Mouse (Mus musculus) monocyte, adult 2 months (primary cell): ENCODE results near the gene Usp34.
A peak's percentile ranks its signal among the peaks of the same experiment; 100 is the strongest.
"Not testable (repeated sequence)": the region's sequence is repeated elsewhere in the genome, so short reads cannot be mapped to it uniquely, and the experiment has no call there.

Experiments
- DNase-seq, 2 experiments: peaks; one replicate each; pipeline ENCODE4 v3.0.0; 2022; ENCODE audit warnings: low spot score in 2 of 2, low read depth in 1 of 2

Usp34 gene

GRCm38 (mm10) chr11:23497335-23497717 is 190.6 kb downstream of the Usp34 start:
- DNase-seq: peak in 1 of 2 experiments; percentile 13

GRCm38 (mm10) chr11:23497718-23498509 is 191.2 kb downstream of the Usp34 start, which contains the start of gene Ahsa2:
TSS of gene Ahsa2 (minus strand) at chr11:23498030.
- DNase-seq: peak; percentile 81 to 91

GRCm38 (mm10) chr11:23498609-23499008 is 191.9 kb downstream of the Usp34 start:
- DNase-seq: no peak

- not testable (repeated sequence) for DNase-seq
Observed at GRCm38 (mm10) chr11:23504801-23505200, 198.1 kb downstream of the Usp34 start.

GRCm38 (mm10) chr11:23514785-23515184 is 208.1 kb downstream of the Usp34 start:
- not testable (repeated sequence) for DNase-seq

- DNase-seq: no peak
Observed at GRCm38 (mm10) chr11:23515315-23515714, 208.6 kb downstream of the Usp34 start.

GRCm38 (mm10) chr11:23518981-23519380 is 212.3 kb downstream of the Usp34 start:
- DNase-seq: no peak

- no peak for DNase-seq
Observed at GRCm38 (mm10) chr11:23520473-23521205, 213.9 kb downstream of the Usp34 start, which contains the start of gene 1700093K21Rik. TSS of gene 1700093K21Rik (minus strand) at chr11:23521155.

GRCm38 (mm10) chr11:23537446-23537845 is 230.8 kb downstream of the Usp34 start:
- no peak for DNase-seq
